Mouse (Mus musculus) gonadal fat pad, adult 2 months (tissue): Measurements from ENCODE around the gene Fbxo6. TPM values are rescaled to one million over a fixed set of nuclear protein-coding genes. Genes with fewer than 3 reads are reported as not detected.

ENCODE experiments used
- DNase-seq: peaks from one replicate; pipeline ENCODE4 v3.0.0-alpha.2; 2012; ENCODE audit warnings: low read depth
- polyA plus RNA-seq: library from polyadenylated mRNA; depleted of rRNA; stranded (reverse); fragments of >200 nt; gene quantifications from 2 replicates; pipeline ENCODE4 v1.2.3, GENCODE M21; 2012

The Fbxo6 gene
- polyA plus RNA-seq, 1 experiment: 68.1 TPM

- DNase-seq: no peak
Measured at GRCm38 (mm10) chr4:148160436-148161390, 8.8 kb upstream of the Fbxo6 start, which contains the start of the genes Fbxo44 and Fbxo2. Gene Fbxo44, minus strand, starts transcription at chr4:148160482. Gene Fbxo2, plus strand, starts transcription at chr4:148160621.

DNA sequence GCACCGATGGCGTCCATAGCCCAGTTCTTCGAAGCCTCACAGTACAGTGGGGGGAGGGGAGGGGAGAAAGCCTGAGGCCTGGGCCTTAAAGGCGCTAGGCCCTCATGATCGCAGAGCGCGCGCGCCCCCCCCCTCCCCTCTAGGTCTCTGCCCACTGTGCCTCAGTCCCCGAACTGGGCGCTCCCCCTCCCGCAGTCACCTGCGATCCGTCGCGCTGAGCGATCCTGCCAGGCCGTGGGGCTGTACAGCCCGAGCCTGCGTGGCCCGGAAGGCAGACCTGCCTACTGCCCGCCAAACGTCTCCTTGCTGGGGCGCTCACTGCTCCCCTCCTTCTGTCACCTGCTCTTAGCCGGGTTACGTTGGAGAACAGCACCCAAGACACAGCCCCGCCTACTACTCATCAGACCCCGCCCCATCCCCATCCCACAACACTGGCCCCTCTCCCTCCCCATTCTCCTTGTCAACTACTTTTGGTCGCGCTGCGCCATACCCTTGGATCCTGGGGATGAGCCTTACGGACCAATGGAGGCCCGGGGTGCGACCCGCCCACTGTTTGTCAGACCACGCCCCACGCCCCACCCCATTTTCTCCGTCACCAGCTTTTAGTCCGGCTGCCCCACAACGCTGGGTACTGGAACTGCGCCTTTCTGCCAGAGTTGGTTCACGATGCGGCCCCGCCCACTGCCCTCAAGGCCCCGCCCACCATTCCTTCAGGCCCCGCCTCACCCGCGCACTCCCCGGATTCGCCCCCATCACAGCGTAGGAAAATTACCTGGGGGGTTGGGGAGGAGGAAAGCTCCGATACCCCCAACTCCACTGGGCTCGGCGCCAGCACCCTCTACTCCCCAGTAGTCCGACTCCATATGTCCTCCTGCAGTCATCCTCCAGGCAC, 7.8 kb upstream of the Fbxo6 start:
- DNase-seq: peak; percentile 26

GRCm38 (mm10) chr4:148158436-148159348, 6.8 kb upstream of the Fbxo6 start:
- no peak for DNase-seq

GRCm38 (mm10) chr4:148154982-148155381, 3.0 kb upstream of the Fbxo6 start:
- DNase-seq: no peak

- no peak for DNase-seq
Measured at GRCm38 (mm10) chr4:148154006-148154405, 2.1 kb upstream of the Fbxo6 start.

GRCm38 (mm10) chr4:148152547-148152946, 607 bp upstream of the Fbxo6 start:
- no peak for DNase-seq

- DNase-seq: no peak
Measured at GRCm38 (mm10) chr4:148150953-148151266, 1.0 kb downstream of the Fbxo6 start.

DNA sequence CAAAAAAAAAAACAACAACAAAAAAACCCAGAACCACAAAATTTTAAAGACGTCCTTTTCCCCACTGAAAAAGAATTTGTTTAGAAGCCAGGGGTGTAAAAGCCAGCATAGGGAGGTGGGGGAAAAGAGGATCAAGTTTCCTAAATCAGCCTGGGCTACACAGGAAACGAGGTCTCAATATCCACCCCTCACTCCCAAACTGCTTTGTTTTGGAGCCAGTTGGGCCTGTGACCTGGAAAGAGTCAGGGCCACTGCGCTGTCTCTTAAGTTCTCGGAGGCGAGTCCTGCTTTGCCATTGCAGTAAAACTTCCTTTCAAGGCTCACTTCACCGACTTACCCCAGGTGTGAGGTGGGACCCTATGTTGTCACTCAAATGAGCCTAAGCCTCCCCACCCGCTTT, 1.7 kb downstream of the Fbxo6 start:
- no peak for DNase-seq

DNA sequence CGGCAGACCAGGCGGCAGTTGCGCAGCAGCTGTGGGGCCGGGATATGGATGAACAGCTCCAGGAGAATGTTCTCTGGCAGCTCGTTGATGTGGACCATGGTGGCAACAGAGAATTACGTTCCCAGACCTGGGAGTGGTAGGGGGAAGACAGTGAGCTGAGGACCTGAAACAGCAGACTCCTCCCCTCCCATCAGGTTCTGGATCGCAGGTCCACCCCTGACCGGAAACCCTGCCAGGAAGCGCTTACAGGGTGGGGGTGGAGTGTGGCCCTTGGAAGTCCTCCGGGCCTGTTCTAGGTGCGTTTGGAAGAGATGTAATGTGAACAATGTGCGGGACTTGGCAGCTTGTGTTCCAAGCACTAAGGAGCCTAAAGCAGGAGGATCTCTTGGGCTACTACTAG, 2.4 kb downstream of the Fbxo6 start:
- DNase-seq: no peak

GRCm38 (mm10) chr4:148147714-148148113, 4.2 kb downstream of the Fbxo6 start:
- DNase-seq: no peak

DNA sequence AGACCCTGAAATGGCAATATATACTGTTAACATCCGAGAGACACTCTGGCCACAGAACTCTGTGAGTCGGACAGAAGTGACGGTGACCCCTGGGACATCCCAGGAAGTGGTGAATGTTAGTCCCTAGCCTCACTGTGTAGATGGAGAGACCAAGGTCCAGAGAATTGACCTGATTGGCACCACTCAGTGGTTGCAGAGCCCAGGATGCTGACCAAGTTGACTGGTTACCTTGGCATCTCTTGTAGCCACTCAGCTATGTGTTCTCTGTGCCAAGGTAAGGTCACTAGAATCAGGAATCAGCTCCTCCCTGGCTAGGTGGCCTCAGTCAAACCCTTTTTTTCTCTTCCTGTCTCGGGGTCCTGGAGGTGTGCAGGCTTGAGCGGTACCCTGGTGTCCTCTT, 8.2 kb downstream of the Fbxo6 start:
- no peak for DNase-seq

- peak; percentile 67 for DNase-seq
Measured at GRCm38 (mm10) chr4:148140098-148141011, 11.6 kb downstream of the Fbxo6 start.

DNA sequence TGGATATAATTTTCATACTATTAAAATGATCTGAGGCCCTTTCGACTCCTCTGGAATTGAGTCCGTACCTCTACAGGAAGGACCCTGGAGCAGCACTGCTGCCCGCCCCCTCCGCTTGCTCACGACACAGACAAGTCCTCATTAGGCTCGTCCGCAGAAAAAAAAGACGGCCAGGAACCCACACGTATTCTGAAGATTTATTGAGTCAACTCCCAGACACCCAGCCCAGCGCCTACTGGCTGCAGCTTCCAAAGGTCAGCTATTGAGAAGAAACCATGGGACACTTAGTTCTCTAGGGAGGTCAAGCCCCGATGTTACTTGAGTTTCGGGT, 12.2 kb downstream of the Fbxo6 start:
- DNase-seq: no peak

DNA sequence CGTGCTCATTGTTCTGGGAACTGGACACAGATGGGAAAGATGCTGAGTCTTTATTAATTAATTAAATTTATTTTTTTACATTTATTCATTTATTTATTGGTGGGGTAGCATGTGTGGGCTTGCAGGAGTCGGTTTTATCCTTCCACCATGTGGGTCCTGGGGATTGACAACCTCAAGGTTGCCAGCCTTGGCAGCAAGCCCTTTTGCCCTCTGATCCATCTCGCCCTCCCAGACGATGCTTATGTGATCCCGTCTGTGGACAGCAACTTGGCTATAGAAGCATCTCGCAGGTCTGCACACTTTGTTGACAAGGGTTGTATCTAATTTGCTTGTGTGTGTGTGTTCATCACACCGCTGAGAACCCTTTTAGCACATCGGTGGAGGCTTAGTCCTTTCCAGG, 14.4 kb downstream of the Fbxo6 start:
- no peak for DNase-seq

- DNase-seq: no peak
Measured at GRCm38 (mm10) chr4:148134988-148135387, 17.0 kb downstream of the Fbxo6 start.

DNA sequence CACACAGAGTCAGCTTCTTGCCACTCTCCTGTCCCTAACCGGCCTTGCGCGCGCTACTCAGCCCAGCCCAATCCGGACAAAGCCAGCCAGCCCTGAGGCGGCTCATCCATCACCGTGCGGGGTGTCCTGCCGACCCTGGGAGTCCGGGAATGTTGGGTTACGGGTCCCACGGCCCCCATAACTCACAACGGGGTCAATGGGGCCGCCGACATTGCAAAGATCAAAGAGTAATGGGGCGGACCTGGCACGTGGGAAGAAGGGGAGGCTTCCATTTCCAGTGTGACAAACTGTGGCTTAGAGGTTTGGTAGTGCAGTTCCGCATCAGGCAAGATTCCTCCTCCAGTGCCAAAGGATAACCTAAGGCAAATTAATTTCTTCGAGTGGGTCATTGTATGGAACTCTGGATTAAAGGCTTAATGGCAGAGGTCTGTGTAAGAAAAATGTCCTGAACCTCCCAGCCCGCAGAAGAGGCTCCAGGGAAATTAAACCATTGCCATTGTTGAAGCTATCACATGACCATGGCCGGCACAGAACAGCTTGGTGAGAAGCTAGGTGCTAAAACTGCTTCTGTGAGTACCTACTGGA, 20.4 kb downstream of the Fbxo6 start:
- DNase-seq: no peak

- no peak for DNase-seq
Measured at GRCm38 (mm10) chr4:148130561-148131413, 21.2 kb downstream of the Fbxo6 start, which contains the start of gene Draxin. Gene Draxin, minus strand, starts transcription at chr4:148130698.

GRCm38 (mm10) chr4:148130133-148130532, 21.8 kb downstream of the Fbxo6 start, which contains the start of gene Mad2l2:
Gene Mad2l2, plus strand, starts transcription at chr4:148130384.
- no peak for DNase-seq

- DNase-seq: no peak
Measured at GRCm38 (mm10) chr4:148128672-148129071, 23.3 kb downstream of the Fbxo6 start.
